Mouse (Mus musculus): ENCODE results near the gene Mmp2. TPM values are rescaled to one million over a fixed set of nuclear protein-coding genes. Genes with fewer than 3 reads are reported as not detected.
A peak's percentile ranks its signal among the peaks of the same experiment; 100 is the strongest.

Gene Mmp2
- polyA plus RNA-seq, 1 experiment from 2014 or later = 211 TPM

- ATAC-seq (ENCODE audit: insufficient number of reproducible peaks, insufficient read depth, low FRiP score, low TSS enrichment, low read depth) = no peak
- Histone ChIP-seq H3K9me3 (no peaks in the 10 kb centered on the region), H3K27ac (no peak overlapping the region), H3K4me2 (no peak overlapping the region), H3K36me3 (peaks cover 97% of the 10 kb centered on the region), H3K9ac (replicated peaks) (no peak overlapping the region), H3K27me3 (no peaks in the 10 kb centered on the region), H3K4me3 (replicated peaks) (no peak overlapping the region), H3K4me1 (replicated peaks) (no peaks in the 10 kb centered on the region)
- WGBS = 93% methylated on average over 7 of the region's 7 CpGs
These were observed 12.8 kb downstream of the Mmp2 start for GRCm38 (mm10) chr8:92839876-92840275.

GRCm38 (mm10) chr8:92846684-92847083 lies 19.6 kb downstream of the Mmp2 start:
- H3K4me1 ChIP-seq (replicated peaks) = peaks cover 24% of the 10 kb centered on the region
- H3K4me2 ChIP-seq = no peak overlapping the region
- no peak overlapping the region for H3K4me3 ChIP-seq (replicated peaks)
- no peak overlapping the region for H3K9ac ChIP-seq (replicated peaks)
- peaks cover 99% of the 10 kb centered on the region for H3K36me3 ChIP-seq
- 47% methylated on average over 3 of the region's 3 CpGs for WGBS
- no peaks in the 10 kb centered on the region for H3K27me3 ChIP-seq
- H3K27ac ChIP-seq = peak overlapping the region; percentile 62
- no peak for ATAC-seq (ENCODE audit: insufficient number of reproducible peaks, insufficient read depth, low FRiP score, low TSS enrichment, low read depth)
- no peaks in the 10 kb centered on the region for H3K9me3 ChIP-seq

GRCm38 (mm10) chr8:92847299-92847698 lies 20.2 kb downstream of the Mmp2 start:
- peaks cover 100% of the 10 kb centered on the region for H3K36me3 ChIP-seq
- no peak overlapping the region for H3K4me2 ChIP-seq
- H3K4me1 ChIP-seq (replicated peaks) = peaks cover 24% of the 10 kb centered on the region
- no peaks in the 10 kb centered on the region for H3K9me3 ChIP-seq
- no peak overlapping the region for H3K9ac ChIP-seq (replicated peaks)
- no peaks in the 10 kb centered on the region for H3K27me3 ChIP-seq
- H3K4me3 ChIP-seq (replicated peaks) = no peak overlapping the region
- H3K27ac ChIP-seq = peak overlapping the region; percentile 62; the same call in 1 of the 2 replicates
- 72% methylated on average over 9 of the region's 9 CpGs for WGBS
- ATAC-seq (ENCODE audit: insufficient number of reproducible peaks, insufficient read depth, low FRiP score, low TSS enrichment, low read depth) = no peak

- H3K27ac ChIP-seq = 0 out of 2 replicates have a peak overlapping the region, but pooled peaks have one; percentile 17
These were observed 22.2 kb downstream of the Mmp2 start for GRCm38 (mm10) chr8:92849261-92849660.

GRCm38 (mm10) chr8:92850239-92850638 lies 23.1 kb downstream of the Mmp2 start:
- Histone ChIP-seq H3K4me1 (replicated peaks) (peaks cover 35% of the 10 kb centered on the region), H3K4me2 (no peak overlapping the region), H3K9me3 (no peaks in the 10 kb centered on the region), H3K27me3 (peaks cover 4% of the 10 kb centered on the region; the same call in 1 of the 2 replicates), H3K27ac (0 out of 2 replicates have a peak overlapping the region, but pooled peaks have one; percentile 12), H3K9ac (replicated peaks) (no peak overlapping the region), H3K36me3 (peaks cover 92% of the 10 kb centered on the region), H3K4me3 (replicated peaks) (no peak overlapping the region)
- whole genome bisulfite sequencing = 84% methylated on average over 4 of the region's 4 CpGs
- no peak for ATAC-seq (ENCODE audit: insufficient number of reproducible peaks, insufficient read depth, low FRiP score, low TSS enrichment, low read depth)

More at GRCm38 (mm10) chr8:92849261-92849660, 22.2 kb downstream of the Mmp2 start:
- Histone ChIP-seq H3K4me3 (replicated peaks) (no peak overlapping the region), H3K4me1 (replicated peaks) (peaks cover 29% of the 10 kb centered on the region), H3K27me3 (peaks cover 4% of the 10 kb centered on the region; the same call in 1 of the 2 replicates), H3K9ac (replicated peaks) (no peak overlapping the region), H3K36me3 (peaks cover 100% of the 10 kb centered on the region), H3K9me3 (no peaks in the 10 kb centered on the region), H3K4me2 (no peak overlapping the region)
- no peak for ATAC-seq (ENCODE audit: insufficient number of reproducible peaks, insufficient read depth, low FRiP score, low TSS enrichment, low read depth)
- WGBS = 71% methylated on average over 6 of the region's 6 CpGs

- Histone ChIP-seq H3K4me1 (replicated peaks) (peaks cover 28% of the 10 kb centered on the region), H3K4me2 (no peak overlapping the region), H3K9me3 (no peaks in the 10 kb centered on the region), H3K9ac (replicated peaks) (no peak overlapping the region), H3K27ac (no peak overlapping the region), H3K27me3 (peaks cover 4% of the 10 kb centered on the region; the same call in 1 of the 2 replicates), H3K36me3 (peaks cover 81% of the 10 kb centered on the region), H3K4me3 (replicated peaks) (no peak overlapping the region)
- no peak for ATAC-seq (ENCODE audit: insufficient number of reproducible peaks, insufficient read depth, low FRiP score, low TSS enrichment, low read depth)
- WGBS = 95% methylated on average over 3 of the region's 3 CpGs
These were observed 24.3 kb downstream of the Mmp2 start for GRCm38 (mm10) chr8:92851381-92851780.

- Histone ChIP-seq H3K4me2 (no peak overlapping the region), H3K9me3 (no peaks in the 10 kb centered on the region), H3K27ac (peak overlapping the region; percentile 5; the same call in 1 of the 2 replicates), H3K27me3 (peaks cover 4% of the 10 kb centered on the region; the same call in 1 of the 2 replicates), H3K36me3 (peaks cover 61% of the 10 kb centered on the region), H3K4me1 (replicated peaks) (peaks cover 18% of the 10 kb centered on the region), H3K9ac (replicated peaks) (no peak overlapping the region), H3K4me3 (replicated peaks) (no peak overlapping the region)
- ATAC-seq (ENCODE audit: insufficient number of reproducible peaks, insufficient read depth, low FRiP score, low TSS enrichment, low read depth) = no peak
- 61% methylated on average over 18 of the region's 18 CpGs for WGBS
These were observed 26.3 kb downstream of the Mmp2 start for GRCm38 (mm10) chr8:92853188-92853983.

- Histone ChIP-seq H3K9ac (replicated peaks) (no peak overlapping the region), H3K9me3 (no peaks in the 10 kb centered on the region), H3K27me3 (peaks cover 4% of the 10 kb centered on the region; the same call in 1 of the 2 replicates), H3K4me2 (peak overlapping the region; percentile 69), H3K27ac (no peak overlapping the region), H3K36me3 (peaks cover 48% of the 10 kb centered on the region), H3K4me3 (replicated peaks) (no peak overlapping the region), H3K4me1 (replicated peaks) (peaks cover 18% of the 10 kb centered on the region)
- ATAC-seq (ENCODE audit: insufficient number of reproducible peaks, insufficient read depth, low FRiP score, low TSS enrichment, low read depth) = no peak
- WGBS = 88% methylated on average over 3 of the region's 3 CpGs
These were observed 27.6 kb downstream of the Mmp2 start for GRCm38 (mm10) chr8:92854673-92855072.

GRCm38 (mm10) chr8:92855171-92855894 lies 28.2 kb downstream of the Mmp2 start, which contains the start of gene Lpcat2:
TSS of gene Lpcat2 (plus strand) at chr8:92855339.
- H3K27me3 ChIP-seq = peaks cover 4% of the 10 kb centered on the region; the same call in 1 of the 2 replicates
- under 1% methylated on average over 50 of the region's 50 CpGs for WGBS
- peak within 1 kb of the TSS; percentile 76 for H3K4me3 ChIP-seq (replicated peaks)
- H3K4me2 ChIP-seq = peak within 1 kb of the TSS; percentile 69
- peaks cover 12% of the 10 kb centered on the region for H3K4me1 ChIP-seq (replicated peaks)
- no peaks in the 10 kb centered on the region for H3K9me3 ChIP-seq
- no peak within 1 kb of the TSS for H3K27ac ChIP-seq
- peaks cover 41% of the 10 kb centered on the region for H3K36me3 ChIP-seq
- peak; percentile 69 for ATAC-seq (ENCODE audit: insufficient number of reproducible peaks, insufficient read depth, low FRiP score, low TSS enrichment, low read depth)
- peak within 1 kb of the TSS; percentile 84 for H3K9ac ChIP-seq (replicated peaks)

GRCm38 (mm10) chr8:92856273-92856986 lies 29.3 kb downstream of the Mmp2 start:
- H3K4me3 ChIP-seq (replicated peaks) = peak overlapping the region; percentile 76
- H3K36me3 ChIP-seq = peaks cover 30% of the 10 kb centered on the region
- WGBS = 78% methylated on average over 7 of the region's 7 CpGs
- peak overlapping the region; percentile 69 for H3K4me2 ChIP-seq
- H3K4me1 ChIP-seq (replicated peaks) = peaks cover 12% of the 10 kb centered on the region
- H3K27ac ChIP-seq = no peak overlapping the region
- no peak for ATAC-seq (ENCODE audit: insufficient number of reproducible peaks, insufficient read depth, low FRiP score, low TSS enrichment, low read depth)
- H3K27me3 ChIP-seq = peaks cover 4% of the 10 kb centered on the region; the same call in 1 of the 2 replicates
- no peaks in the 10 kb centered on the region for H3K9me3 ChIP-seq
- peak overlapping the region; percentile 31; the same call in 1 of the 2 replicates for H3K9ac ChIP-seq (replicated peaks)

Data from limb, embryonic 12.5 days (tissue).